20 mouse cellular contexts compared by ENCODE assay signal in the genomic region with DNA sequence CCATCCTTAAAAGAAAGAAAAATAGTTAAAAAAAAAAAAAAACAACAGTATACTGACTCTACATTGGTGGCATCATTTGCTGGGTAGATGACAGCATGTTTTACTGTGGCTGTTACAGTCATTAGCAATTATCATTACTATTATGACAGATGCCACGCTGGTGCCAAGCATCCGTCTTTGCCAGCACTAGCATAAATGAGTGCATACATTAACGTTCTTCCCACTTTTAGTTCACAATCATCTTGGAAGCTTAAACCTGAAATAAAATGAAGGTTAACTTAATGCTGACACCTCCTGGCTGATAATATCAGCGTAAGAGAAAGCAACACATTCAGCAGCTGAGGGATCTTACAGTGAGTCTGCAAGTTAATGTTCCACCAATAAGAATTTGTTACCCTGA.
DNase-seq lines count a peak whose midpoint lies in the region; ATAC-seq lines count a peak whose summit lies in the region.
"Had no signal": no experiment of that assay in that cellular context is flagged by ENCODE, and none has a peak within 500 bp of the region (broad histone marks: within the 10 kb centered on the region; RNA-seq: fewer than 3 reads in every experiment).

No protein-coding gene starts in this region.

- H3K9ac ChIP-seq in forebrain, embryonic 15.5 days (replicated peaks) = no peak overlapping the region
- H3K9ac ChIP-seq in midbrain, embryonic 14.5 days (replicated peaks; ENCODE audit: low read length) = no peak overlapping the region
- H3K9ac ChIP-seq in midbrain, embryonic 13.5 days (replicated peaks) = no peak overlapping the region
- no peak overlapping the region for H3K9ac ChIP-seq in kidney, embryonic 16.5 days (replicated peaks; ENCODE audit: low read length)
- H3K9ac ChIP-seq: intestine, embryonic 15.5 days; kidney, embryonic 15.5 days; liver, postnatal 0 days; stomach, embryonic 15.5 days had no signal

- DNase-seq in forebrain, embryonic 10.5 days (ENCODE audit: extremely low spot score, low spot score) = no peak
- peak; percentile 47 for DNase-seq in midbrain, embryonic 14.5 days
- peak; percentile 50 for DNase-seq in brain, embryonic 18.5 days (ENCODE audit: low read depth, low spot score)
- peak; percentile 6 for DNase-seq in layer of hippocampus, adult 9-10 months (ENCODE audit: low spot score)
- no peak for DNase-seq in adrenal gland, postnatal 4 days (ENCODE audit: low spot score in 2 of 2)
- DNase-seq: adrenal gland, postnatal 14 days; B cell, adult 2 months; cerebellum, postnatal 25 days; gastrocnemius, postnatal 10 days; heart, postnatal 10 days; liver; liver, postnatal 0 days; lung, postnatal 36 days; right cerebral cortex, postnatal 14 days had no signal

- no peak overlapping the region for H3K4me3 ChIP-seq in forebrain, embryonic 15.5 days
- H3K4me3 ChIP-seq in forebrain, embryonic 10.5 days = no peak overlapping the region
- no peak overlapping the region for H3K4me3 ChIP-seq in midbrain, embryonic 14.5 days (replicated peaks; ENCODE audit: low read depth, low read length)
- H3K4me3 ChIP-seq in midbrain, embryonic 13.5 days (replicated peaks) = no peak overlapping the region
- H3K4me3 ChIP-seq in kidney, embryonic 16.5 days (ENCODE audit: low read length) = no peak overlapping the region
- H3K4me3 ChIP-seq: intestine, embryonic 15.5 days; kidney, embryonic 15.5 days; stomach, embryonic 15.5 days had no signal

- no peaks in the 10 kb centered on the region for H3K9me3 ChIP-seq in forebrain, embryonic 15.5 days
- H3K9me3 ChIP-seq in forebrain, embryonic 10.5 days = no peaks in the 10 kb centered on the region
- H3K9me3 ChIP-seq in midbrain, embryonic 14.5 days (ENCODE audit: control insufficient read depth, low read length) = no peaks in the 10 kb centered on the region
- no peaks in the 10 kb centered on the region for H3K9me3 ChIP-seq in midbrain, embryonic 13.5 days
- no peaks in the 10 kb centered on the region for H3K9me3 ChIP-seq in kidney, embryonic 16.5 days (ENCODE audit: low read length)
- H3K9me3 ChIP-seq: intestine, embryonic 15.5 days; kidney, embryonic 15.5 days; stomach, embryonic 15.5 days had no signal

- peaks cover 17% of the 10 kb centered on the region; the same call in 1 of the 2 replicates for H3K4me1 ChIP-seq in forebrain, embryonic 15.5 days
- H3K4me1 ChIP-seq in forebrain, embryonic 10.5 days = no peaks in the 10 kb centered on the region
- no peaks in the 10 kb centered on the region for H3K4me1 ChIP-seq in midbrain, embryonic 14.5 days (ENCODE audit: control insufficient read depth, insufficient read depth, low read length)
- H3K4me1 ChIP-seq in midbrain, embryonic 13.5 days (replicated peaks) = no peaks in the 10 kb centered on the region
- H3K4me1 ChIP-seq in kidney, embryonic 16.5 days (ENCODE audit: insufficient read depth, low read length) = no peaks in the 10 kb centered on the region
- H3K4me1 ChIP-seq: intestine, embryonic 15.5 days; kidney, embryonic 15.5 days; stomach, embryonic 15.5 days had no signal

- ATAC-seq in forebrain, embryonic 15.5 days (replicated peaks) = peak; percentile 96
- ATAC-seq in midbrain, embryonic 14.5 days (ENCODE audit: low FRiP score, low TSS enrichment) = no peak
- ATAC-seq in midbrain, embryonic 13.5 days = no peak
- ATAC-seq in kidney, embryonic 16.5 days (ENCODE audit: low FRiP score, low TSS enrichment) = no peak
- ATAC-seq: intestine, embryonic 15.5 days; liver, postnatal 0 days had no signal

- 28% methylated on average over 4 of the region's 4 CpGs for WGBS in forebrain, embryonic 15.5 days
- 85% methylated on average over 4 of the region's 4 CpGs for WGBS in forebrain, embryonic 10.5 days
- WGBS in midbrain, embryonic 14.5 days = 74% methylated on average over 4 of the region's 4 CpGs
- WGBS in midbrain, embryonic 13.5 days = 81% methylated on average over 4 of the region's 4 CpGs
- 79% methylated on average over 4 of the region's 4 CpGs for WGBS in kidney, embryonic 16.5 days

- H3K27ac ChIP-seq in forebrain, embryonic 15.5 days (replicated peaks) = no peak overlapping the region
- H3K27ac ChIP-seq in forebrain, embryonic 10.5 days = no peak overlapping the region
- H3K27ac ChIP-seq in midbrain, embryonic 14.5 days (replicated peaks; ENCODE audit: low read depth, low read length) = no peak overlapping the region
- H3K27ac ChIP-seq in midbrain, embryonic 13.5 days = no peak overlapping the region
- no peak overlapping the region for H3K27ac ChIP-seq in kidney, embryonic 16.5 days (ENCODE audit: low read length)
- H3K27ac ChIP-seq: intestine, embryonic 15.5 days; kidney, embryonic 15.5 days; stomach, embryonic 15.5 days had no signal

- H3K4me2 ChIP-seq in forebrain, embryonic 15.5 days (replicated peaks) = no peak overlapping the region
- no peak overlapping the region for H3K4me2 ChIP-seq in midbrain, embryonic 14.5 days (ENCODE audit: low read length)
- no peak overlapping the region for H3K4me2 ChIP-seq in midbrain, embryonic 13.5 days (replicated peaks)
- no peak overlapping the region for H3K4me2 ChIP-seq in kidney, embryonic 16.5 days (replicated peaks; ENCODE audit: low read depth, low read length)
- H3K4me2 ChIP-seq: intestine, embryonic 15.5 days; kidney, embryonic 15.5 days; stomach, embryonic 15.5 days had no signal

- no peaks in the 10 kb centered on the region for H3K27me3 ChIP-seq in forebrain, embryonic 15.5 days
- no peaks in the 10 kb centered on the region for H3K27me3 ChIP-seq in forebrain, embryonic 10.5 days (ENCODE audit: poor library complexity, severe bottlenecking)
- no peaks in the 10 kb centered on the region for H3K27me3 ChIP-seq in midbrain, embryonic 14.5 days (ENCODE audit: control insufficient read depth, insufficient read depth, low read length)
- no peaks in the 10 kb centered on the region for H3K27me3 ChIP-seq in midbrain, embryonic 13.5 days
- H3K27me3 ChIP-seq in kidney, embryonic 16.5 days (ENCODE audit: insufficient read depth, low read length) = no peaks in the 10 kb centered on the region
- H3K27me3 ChIP-seq: intestine, embryonic 15.5 days; kidney, embryonic 15.5 days; stomach, embryonic 15.5 days had no signal

- no peaks in the 10 kb centered on the region for H3K36me3 ChIP-seq in forebrain, embryonic 15.5 days
- no peaks in the 10 kb centered on the region for H3K36me3 ChIP-seq in forebrain, embryonic 10.5 days (replicated peaks)
- no peaks in the 10 kb centered on the region for H3K36me3 ChIP-seq in midbrain, embryonic 14.5 days (ENCODE audit: control insufficient read depth, insufficient read depth, low read length)
- no peaks in the 10 kb centered on the region for H3K36me3 ChIP-seq in midbrain, embryonic 13.5 days
- no peaks in the 10 kb centered on the region for H3K36me3 ChIP-seq in kidney, embryonic 16.5 days (ENCODE audit: insufficient read depth, low read length)
- H3K36me3 ChIP-seq: intestine, embryonic 15.5 days; kidney, embryonic 15.5 days; stomach, embryonic 15.5 days had no signal

Comparison
In these comparisons a context has a peak if more than half of its experiments do, and no peak if none do; other contexts are left out.
1. DNase-seq: peak in midbrain, embryonic 14.5 days (single experiment), brain, embryonic 18.5 days (single experiment) and layer of hippocampus, adult 9-10 months (single experiment); none in forebrain, embryonic 10.5 days (single experiment) and adrenal gland, postnatal 4 days (0 of 2).